18 mouse cellular contexts compared by ENCODE assay signal in the genomic region with DNA sequence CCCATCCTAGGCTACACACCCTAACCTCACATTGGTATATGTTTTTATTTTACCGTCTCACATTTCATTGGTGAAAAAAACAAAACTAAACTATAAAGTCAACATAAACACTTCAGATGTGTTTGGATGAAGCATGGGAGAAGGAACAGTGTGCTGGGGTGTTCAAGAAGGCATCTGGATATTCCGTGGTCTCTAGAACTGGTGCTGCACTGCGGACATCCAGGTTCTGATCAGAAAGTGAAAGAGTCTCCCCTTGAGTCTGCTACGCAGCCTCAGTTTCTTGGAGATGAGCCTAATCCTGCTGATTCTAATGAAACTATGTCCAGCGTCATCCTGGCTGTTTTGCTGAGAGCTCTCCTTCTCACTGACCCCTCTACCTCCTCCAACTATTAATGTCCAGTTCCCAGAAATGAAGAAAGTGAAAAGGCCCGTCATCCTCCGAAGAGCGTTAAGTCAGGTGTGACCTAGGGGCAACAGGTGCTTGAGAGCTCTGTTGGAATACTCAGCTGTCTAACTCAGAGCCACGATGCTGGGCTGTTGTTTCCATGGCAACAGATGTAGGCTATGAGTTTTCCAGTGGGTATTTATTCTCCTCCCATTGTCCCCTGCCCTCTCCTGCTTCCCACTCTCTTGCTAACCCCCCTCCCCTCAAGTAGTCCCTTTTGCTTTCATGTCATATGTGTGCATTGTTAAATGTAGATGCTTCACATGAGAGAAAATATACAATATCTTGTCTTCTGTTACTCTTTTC.
DNase-seq lines count a peak whose midpoint lies in the region; ATAC-seq and TF ChIP-seq lines count a peak whose summit lies in the region.
"Had no signal": no experiment of that assay in that cellular context is flagged by ENCODE, and none has a peak within 500 bp of the region (broad histone marks: within the 10 kb centered on the region; RNA-seq: fewer than 3 reads in every experiment).

No protein-coding gene starts in this region.

- DNase-seq in hindbrain, embryonic 10.5 days (ENCODE audit: low spot score): no peak
- peak; percentile 70 for DNase-seq in brain, embryonic 14.5 days (ENCODE audit: low read depth)
- peak; percentile 61 for DNase-seq in hindbrain, postnatal 0 days (ENCODE audit: low spot score)
- DNase-seq in embryonic facial prominence, embryonic 10.5 days (ENCODE audit: low spot score): no peak
- no peak for DNase-seq in B cell, adult 2 months
- DNase-seq: adrenal gland, postnatal 14 days; cerebellum, adult 8-10 months; heart, adult 2 months; kidney, adult 8-10 months; kidney, postnatal 25 days; layer of hippocampus, adult 9-11 months; thymus, postnatal 4 days had no signal

- no peak overlapping the region for H3K9ac ChIP-seq in hindbrain, embryonic 15.5 days
- no peak overlapping the region for H3K9ac ChIP-seq in hindbrain, postnatal 0 days (replicated peaks; ENCODE audit: low read length)
- H3K9ac ChIP-seq in neural tube, embryonic 14.5 days (replicated peaks; ENCODE audit: low read depth, low read length): no peak overlapping the region
- H3K9ac ChIP-seq: embryonic facial prominence, embryonic 15.5 days; limb, embryonic 13.5 days; liver, embryonic 14.5 days had no signal

- no peaks in the 10 kb centered on the region for H3K9me3 ChIP-seq in hindbrain, embryonic 15.5 days
- no peaks in the 10 kb centered on the region for H3K9me3 ChIP-seq in hindbrain, embryonic 10.5 days
- H3K9me3 ChIP-seq in hindbrain, postnatal 0 days (ENCODE audit: low read length): no peaks in the 10 kb centered on the region
- no peaks in the 10 kb centered on the region for H3K9me3 ChIP-seq in neural tube, embryonic 14.5 days (ENCODE audit: control insufficient read depth, low read length)
- H3K9me3 ChIP-seq in embryonic facial prominence, embryonic 10.5 days: no peaks in the 10 kb centered on the region
- H3K9me3 ChIP-seq: embryonic facial prominence, embryonic 15.5 days; limb, embryonic 13.5 days had no signal

- peak; percentile 72 for ATAC-seq in hindbrain, embryonic 15.5 days (ENCODE audit: low FRiP score, low read depth)
- ATAC-seq in hindbrain, postnatal 0 days: peak; percentile 80
- peak; percentile 61; the same call in 1 of the 2 replicates for ATAC-seq in neural tube, embryonic 14.5 days (ENCODE audit: low read depth)
- ATAC-seq: lung, postnatal 0 days had no signal

- no peak overlapping the region for H3K27ac ChIP-seq in hindbrain, embryonic 15.5 days (replicated peaks)
- H3K27ac ChIP-seq in hindbrain, embryonic 10.5 days: no peak overlapping the region
- H3K27ac ChIP-seq in hindbrain, postnatal 0 days: no peak overlapping the region
- no peak overlapping the region for H3K27ac ChIP-seq in neural tube, embryonic 14.5 days (ENCODE audit: low read depth, low read length)
- no peak overlapping the region for H3K27ac ChIP-seq in embryonic facial prominence, embryonic 10.5 days (replicated peaks)
- H3K27ac ChIP-seq: embryonic facial prominence, embryonic 15.5 days; heart, adult 2 months; limb, embryonic 13.5 days; liver, embryonic 14.5 days had no signal

- H3K4me1 ChIP-seq in hindbrain, embryonic 15.5 days (replicated peaks): peaks cover 7% of the 10 kb centered on the region
- H3K4me1 ChIP-seq in hindbrain, embryonic 10.5 days (replicated peaks): peaks cover 7% of the 10 kb centered on the region
- H3K4me1 ChIP-seq in hindbrain, postnatal 0 days (ENCODE audit: insufficient read depth, low read length): no peaks in the 10 kb centered on the region
- H3K4me1 ChIP-seq in neural tube, embryonic 14.5 days (ENCODE audit: control insufficient read depth, insufficient read depth, low read length): no peaks in the 10 kb centered on the region
- no peaks in the 10 kb centered on the region for H3K4me1 ChIP-seq in embryonic facial prominence, embryonic 10.5 days
- H3K4me1 ChIP-seq: embryonic facial prominence, embryonic 15.5 days had no signal

- no peaks in the 10 kb centered on the region for H3K36me3 ChIP-seq in hindbrain, embryonic 15.5 days
- H3K36me3 ChIP-seq in hindbrain, embryonic 10.5 days: no peaks in the 10 kb centered on the region
- H3K36me3 ChIP-seq in hindbrain, postnatal 0 days (ENCODE audit: insufficient read depth, low read length): no peaks in the 10 kb centered on the region
- H3K36me3 ChIP-seq in neural tube, embryonic 14.5 days (ENCODE audit: control insufficient read depth, insufficient read depth, low read length): no peaks in the 10 kb centered on the region
- 0 out of 2 replicates have a peak, but pooled peaks cover under 1% of the 10 kb centered on the region for H3K36me3 ChIP-seq in embryonic facial prominence, embryonic 10.5 days (replicated peaks)
- H3K36me3 ChIP-seq: embryonic facial prominence, embryonic 15.5 days had no signal

- TF ChIP-seq CTCF in brain, embryonic 14.5 days (IDR thresholded peaks at IDR 0.05; ENCODE audit: borderline replicate concordance, extremely low read depth, insufficient read depth, insufficient read length): no peak
- no peak for TF ChIP-seq CTCF in hindbrain, postnatal 0 days (IDR thresholded peaks at IDR 0.05; ENCODE audit: low read depth)

- H3K4me2 ChIP-seq in hindbrain, embryonic 15.5 days: no peak overlapping the region
- no peak overlapping the region for H3K4me2 ChIP-seq in hindbrain, postnatal 0 days (ENCODE audit: low read depth, low read length)
- no peak overlapping the region for H3K4me2 ChIP-seq in neural tube, embryonic 14.5 days (ENCODE audit: low read depth, low read length)
- H3K4me2 ChIP-seq: embryonic facial prominence, embryonic 15.5 days; limb, embryonic 13.5 days had no signal

- 64% methylated on average over 9 of the region's 9 CpGs for WGBS in hindbrain, embryonic 15.5 days
- WGBS in hindbrain, embryonic 10.5 days: 84% methylated on average over 9 of the region's 9 CpGs
- 52% methylated on average over 9 of the region's 9 CpGs for WGBS in hindbrain, postnatal 0 days
- 80% methylated on average over 9 of the region's 9 CpGs for WGBS in neural tube, embryonic 14.5 days
- WGBS in embryonic facial prominence, embryonic 10.5 days: 86% methylated on average over 9 of the region's 9 CpGs

- H3K27me3 ChIP-seq in hindbrain, embryonic 15.5 days: no peaks in the 10 kb centered on the region
- H3K27me3 ChIP-seq in hindbrain, embryonic 10.5 days (ENCODE audit: insufficient read depth, poor library complexity, severe bottlenecking): no peaks in the 10 kb centered on the region
- no peaks in the 10 kb centered on the region for H3K27me3 ChIP-seq in hindbrain, postnatal 0 days (ENCODE audit: insufficient read depth, low read length)
- no peaks in the 10 kb centered on the region for H3K27me3 ChIP-seq in neural tube, embryonic 14.5 days (ENCODE audit: control insufficient read depth, insufficient read depth, low read length)
- no peaks in the 10 kb centered on the region for H3K27me3 ChIP-seq in embryonic facial prominence, embryonic 10.5 days (replicated peaks; ENCODE audit: low read depth, poor library complexity, severe bottlenecking)
- H3K27me3 ChIP-seq: embryonic facial prominence, embryonic 15.5 days; limb, embryonic 13.5 days had no signal

- TF ChIP-seq POLR2A in brain, embryonic 14.5 days (IDR thresholded peaks at IDR 0.05; ENCODE audit: borderline replicate concordance, extremely low read depth, insufficient read depth, insufficient read length, poor library complexity, severe bottlenecking): no peak

- H3K4me3 ChIP-seq in hindbrain, embryonic 15.5 days: no peak overlapping the region
- no peak overlapping the region for H3K4me3 ChIP-seq in hindbrain, embryonic 10.5 days
- no peak overlapping the region for H3K4me3 ChIP-seq in hindbrain, postnatal 0 days (ENCODE audit: low read length)
- H3K4me3 ChIP-seq in neural tube, embryonic 14.5 days (ENCODE audit: low read depth, low read length): no peak overlapping the region
- H3K4me3 ChIP-seq in embryonic facial prominence, embryonic 10.5 days: no peak overlapping the region
- H3K4me3 ChIP-seq: embryonic facial prominence, embryonic 15.5 days; heart, adult 2 months; limb, embryonic 13.5 days had no signal

Comparison
In these comparisons a context has a peak if more than half of its experiments do, and no peak if none do; other contexts are left out.
1. DNase-seq: peak in brain, embryonic 14.5 days (single experiment) and hindbrain, postnatal 0 days (single experiment); none in hindbrain, embryonic 10.5 days (single experiment), embryonic facial prominence, embryonic 10.5 days (single experiment) and B cell, adult 2 months (0 of 2).
2. Peak in every context shown above with its lines, with median percentiles within 50 percentile points of each other: ATAC-seq.